Mouse (Mus musculus): ENCODE measurements around the gene Add3.

- TF ChIP-seq CTCF (IDR thresholded peaks at IDR 0.05) (no peak), EP300 (IDR thresholded peaks at IDR 0.05) (no peak)
These were observed 28.3 kb downstream of the Add3 start for GRCm38 (mm10) chr19:53168576-53168975.

Data from lung, postnatal 0 days (tissue).